Mouse (Mus musculus): ENCODE data around the gene Kmt2d. TPM values are rescaled to one million over a fixed set of nuclear protein-coding genes. Genes with fewer than 3 reads are reported as not detected.

Kmt2d gene
- 2.5 TPM for polyA plus RNA-seq (2014; fragmentation: Illumina TruSeq; extraction: RNeasy Lipid Tissue Mini Kit (QIAGEN cat#74804); ENCODE audit: low read depth, low replicate concordance)

DNA sequence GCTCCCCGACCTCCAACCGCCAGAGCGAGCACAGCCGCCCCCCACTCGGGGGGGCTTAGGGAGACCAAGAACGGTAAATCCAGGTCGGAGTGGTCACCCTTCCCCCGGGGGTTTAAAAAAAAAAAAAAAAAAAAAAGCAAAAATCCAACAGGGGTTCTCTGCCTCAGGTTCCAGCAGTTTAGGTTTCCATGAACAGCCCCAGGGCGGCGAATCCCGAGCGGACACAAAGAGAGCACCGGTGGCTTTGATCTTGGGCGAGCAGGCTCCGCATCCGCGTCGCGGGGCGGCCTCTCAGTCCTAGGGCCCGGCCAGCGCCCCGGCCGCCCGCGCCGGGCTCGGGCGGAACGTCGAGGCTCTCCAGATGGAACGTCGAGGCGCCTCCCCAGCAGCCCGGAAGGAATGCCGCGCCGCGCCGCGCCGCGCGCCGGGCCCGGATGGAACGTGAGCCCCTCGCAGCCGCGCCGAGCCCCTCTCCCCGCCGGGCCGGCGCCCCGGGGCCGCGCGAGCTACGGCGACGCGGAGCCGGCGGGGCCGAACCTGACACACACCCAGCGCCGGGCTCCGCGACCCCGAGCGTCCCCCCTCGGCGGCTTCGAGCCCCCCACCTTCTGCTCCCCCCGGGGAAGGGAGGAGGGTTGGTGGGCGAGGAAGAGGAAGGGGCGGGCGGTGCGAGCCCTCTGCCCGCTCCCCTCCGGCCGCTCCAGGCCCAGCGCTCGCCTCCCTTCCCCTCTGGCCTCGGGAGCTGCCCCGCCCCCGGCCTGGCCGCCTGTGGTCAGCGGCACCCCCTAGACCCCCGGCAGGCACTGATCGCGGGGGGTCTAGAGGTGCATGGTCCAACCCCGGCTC, at the start of gene Kmt2d:
Kmt2d (minus strand) TSS at position 135 of the 846 bp plus-strand sequence.

DNA sequence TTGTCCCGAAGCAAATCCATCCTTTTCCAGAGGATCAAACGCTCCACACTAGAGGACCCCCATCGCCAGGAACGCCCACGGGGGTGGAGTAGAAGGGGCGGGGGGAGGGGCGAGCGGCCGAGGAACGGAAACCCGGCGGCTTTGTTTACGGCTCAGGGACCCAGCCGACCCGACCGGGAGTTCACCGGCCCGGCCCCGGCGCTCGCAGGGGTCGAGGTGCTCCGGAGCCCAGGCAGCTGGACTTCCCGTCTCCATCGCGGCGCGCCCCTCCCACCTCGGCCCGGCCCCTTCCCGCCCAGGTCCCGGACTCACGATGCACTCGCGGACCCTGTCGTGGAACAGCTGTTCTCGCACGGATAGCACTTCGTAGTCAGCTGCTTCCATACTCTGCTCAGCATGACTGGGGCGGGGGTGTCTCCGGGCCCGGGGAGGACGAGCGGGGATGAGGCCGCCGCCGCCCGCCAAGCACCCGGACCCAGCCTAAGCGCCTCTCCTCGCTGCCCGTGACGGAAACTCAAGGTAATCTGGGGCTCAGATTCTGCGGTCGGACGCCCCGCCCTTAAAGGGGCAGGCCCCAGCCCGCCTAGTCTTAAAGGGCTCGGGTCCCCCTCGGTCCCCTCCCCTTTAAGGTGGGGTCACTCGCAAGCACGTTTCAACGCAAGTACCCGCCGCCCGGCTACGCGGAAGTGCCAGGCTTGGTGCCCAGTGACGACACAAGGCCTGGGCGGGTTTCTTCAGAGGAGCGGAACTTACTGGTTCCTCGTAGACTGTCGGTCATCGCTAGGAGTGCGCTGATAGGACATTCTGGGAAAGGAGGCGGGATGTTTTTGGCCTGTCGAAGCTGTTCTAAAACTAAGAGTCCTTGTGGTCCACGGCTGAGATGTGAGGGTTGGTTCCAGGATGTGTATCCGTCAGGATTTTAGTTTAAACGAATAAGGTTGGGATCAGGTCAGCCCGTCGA, 46.8 kb upstream of the Kmt2d start, which contains the start of gene Lmbr1l:
Lmbr1l (minus strand) TSS at position 694 of the 961 bp plus-strand sequence.

DNA sequence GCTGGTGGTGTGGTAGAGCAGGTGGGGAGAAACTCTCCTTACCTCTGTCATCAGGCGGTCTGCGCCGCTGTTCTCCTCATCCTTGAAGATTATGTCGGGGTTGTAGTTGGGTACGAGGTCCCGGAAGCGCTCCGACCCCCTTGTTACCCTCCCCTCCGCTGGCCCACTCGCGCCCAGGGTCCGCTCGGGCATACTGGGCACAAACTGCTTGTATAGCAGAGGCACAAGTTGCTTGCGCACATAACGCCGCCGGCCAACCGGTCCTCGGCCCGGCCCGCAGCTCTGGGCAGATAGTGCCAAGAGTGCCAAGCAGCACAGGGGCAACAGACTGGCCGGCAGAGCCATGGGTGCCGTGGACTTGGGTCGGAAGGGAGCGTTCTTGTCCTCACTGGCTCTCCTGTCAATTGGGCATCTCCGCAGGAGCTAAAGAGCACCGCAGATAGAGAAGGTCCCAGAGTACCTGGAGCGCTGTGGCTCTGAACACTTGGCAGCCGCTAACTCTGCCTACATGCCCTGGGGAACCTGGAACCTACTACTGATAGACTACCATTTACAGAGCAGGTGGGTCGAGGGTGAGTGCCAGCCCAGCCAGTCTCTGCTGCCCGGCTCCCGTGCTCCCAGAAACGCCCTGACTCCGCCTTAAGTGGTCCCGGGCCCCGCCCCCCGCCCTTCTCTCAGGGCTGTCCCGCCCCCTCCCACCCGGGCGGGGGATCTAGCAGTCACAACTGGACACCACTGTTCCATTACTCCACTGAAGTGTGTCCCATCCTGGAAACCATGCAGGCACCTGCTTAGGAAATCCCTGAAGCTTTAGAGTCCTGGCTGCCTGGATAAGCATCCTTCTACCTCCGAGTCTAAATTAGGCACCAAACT, 27.2 kb upstream of the Kmt2d start, which contains the start of gene Dhh:
Dhh (minus strand) TSS at position 613 of the 873 bp plus-strand sequence.

DNA sequence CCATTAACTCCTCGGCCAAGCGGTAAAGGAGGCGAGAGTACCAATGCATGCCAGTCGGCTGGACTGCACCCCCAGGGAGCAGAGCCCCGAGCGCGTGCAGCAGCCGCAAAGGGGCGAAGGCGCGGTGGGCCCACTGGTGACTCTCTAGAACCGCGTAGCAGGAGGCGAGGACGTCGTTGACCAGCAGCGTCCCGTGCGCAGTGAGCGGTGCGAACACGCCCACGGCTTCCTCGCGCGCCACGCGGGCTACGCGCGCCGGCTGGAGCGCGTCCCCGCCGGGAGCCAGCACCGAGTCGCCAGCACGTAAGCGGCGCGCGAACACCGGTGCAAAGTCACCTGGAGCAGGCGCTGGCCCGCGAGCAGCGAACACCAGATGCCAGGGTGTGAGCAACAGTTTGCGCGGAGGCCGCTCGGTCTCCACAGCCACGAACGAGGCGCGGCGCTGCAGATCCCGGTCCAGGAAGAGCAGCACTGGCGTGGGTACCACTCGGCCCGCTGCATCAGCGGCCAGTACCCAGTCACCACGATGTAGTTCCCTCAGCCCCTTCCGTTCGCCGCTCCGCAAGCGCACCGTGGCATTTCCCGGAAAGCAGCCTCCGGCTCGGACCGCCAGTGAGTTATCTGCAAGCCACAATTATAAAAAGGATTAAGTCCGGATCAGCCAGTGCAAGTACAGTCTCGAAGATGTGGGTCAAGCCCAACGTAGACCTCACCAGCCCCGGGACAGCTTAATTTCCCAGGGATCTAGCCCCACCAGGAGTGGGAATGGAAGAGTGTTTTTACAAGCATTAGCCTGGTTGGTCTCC, 23.1 kb upstream of the Kmt2d start, which contains the start of gene Rhebl1:
Rhebl1 (minus strand) TSS at position 601 of the 806 bp plus-strand sequence.

DNA sequence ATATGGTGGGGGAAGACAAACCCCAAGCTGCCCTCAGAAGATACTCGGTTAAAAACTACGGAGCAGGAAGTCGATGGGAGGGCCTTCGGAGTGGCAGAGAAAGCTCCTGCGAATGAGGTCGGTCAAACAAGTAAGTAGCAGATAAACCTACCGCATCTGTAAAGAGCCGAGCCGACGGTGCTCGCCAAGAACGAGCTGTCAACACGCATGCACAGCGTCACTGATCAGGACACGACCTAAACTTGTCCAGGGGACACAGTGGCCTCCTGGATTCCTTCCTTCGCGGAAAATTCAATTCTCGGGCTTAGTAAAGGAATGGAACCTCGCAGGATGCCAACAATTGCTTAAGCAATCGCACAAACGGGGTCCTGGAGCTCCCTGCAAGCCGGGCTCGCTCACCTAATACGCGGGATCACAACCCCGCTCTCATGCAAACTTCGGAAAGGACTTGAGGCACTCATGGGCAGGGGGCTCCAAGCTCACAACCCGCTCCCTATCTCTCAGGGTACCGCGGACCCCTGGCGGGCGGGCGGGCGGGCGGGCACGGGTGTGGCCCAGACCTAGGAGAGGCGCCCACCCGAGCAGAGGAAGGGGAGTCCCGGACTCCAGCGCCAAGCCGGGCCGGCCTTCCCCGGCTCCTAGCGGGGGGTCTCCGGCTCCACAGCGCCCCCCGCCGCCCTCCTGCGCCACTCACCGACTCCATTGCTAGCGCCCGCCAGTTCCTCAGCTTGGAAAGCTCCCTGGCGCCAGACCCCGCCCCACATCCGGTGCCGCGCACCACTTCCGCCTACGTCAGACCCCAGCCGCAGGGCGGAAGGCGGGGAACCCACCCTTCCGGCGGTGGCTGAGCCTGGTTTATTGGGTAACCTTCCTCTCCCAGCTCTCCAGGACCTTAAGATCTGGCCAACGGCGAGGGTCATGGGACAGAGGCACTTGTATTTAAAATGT, 40.0 kb downstream of the Kmt2d start, which contains the start of gene Prkag1:
Prkag1 (minus strand) TSS at position 786 of the 948 bp plus-strand sequence.

DNA sequence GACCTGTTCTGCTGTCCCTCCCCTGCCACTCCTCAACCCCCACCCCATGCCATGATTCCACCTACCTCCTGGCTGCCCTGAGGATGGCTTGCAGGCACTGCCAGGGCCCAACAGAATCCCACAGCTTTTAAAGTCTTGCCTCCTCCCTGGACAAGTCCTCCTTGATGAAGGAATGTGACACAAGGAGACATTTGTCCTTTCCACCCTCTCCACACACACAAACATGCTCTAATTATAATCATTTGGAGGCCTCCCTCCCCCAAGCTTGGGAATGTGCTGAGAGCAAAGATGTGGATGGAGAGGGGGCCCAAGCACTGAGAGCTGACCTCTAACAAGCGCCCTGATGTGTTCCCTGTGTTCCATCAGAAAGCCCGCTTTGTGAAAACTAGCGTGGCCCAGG, 61.6 kb downstream of the Kmt2d start, which contains the start of gene Ddn:
Ddn (minus strand) TSS at position 101 of the 400 bp plus-strand sequence.

DNA sequence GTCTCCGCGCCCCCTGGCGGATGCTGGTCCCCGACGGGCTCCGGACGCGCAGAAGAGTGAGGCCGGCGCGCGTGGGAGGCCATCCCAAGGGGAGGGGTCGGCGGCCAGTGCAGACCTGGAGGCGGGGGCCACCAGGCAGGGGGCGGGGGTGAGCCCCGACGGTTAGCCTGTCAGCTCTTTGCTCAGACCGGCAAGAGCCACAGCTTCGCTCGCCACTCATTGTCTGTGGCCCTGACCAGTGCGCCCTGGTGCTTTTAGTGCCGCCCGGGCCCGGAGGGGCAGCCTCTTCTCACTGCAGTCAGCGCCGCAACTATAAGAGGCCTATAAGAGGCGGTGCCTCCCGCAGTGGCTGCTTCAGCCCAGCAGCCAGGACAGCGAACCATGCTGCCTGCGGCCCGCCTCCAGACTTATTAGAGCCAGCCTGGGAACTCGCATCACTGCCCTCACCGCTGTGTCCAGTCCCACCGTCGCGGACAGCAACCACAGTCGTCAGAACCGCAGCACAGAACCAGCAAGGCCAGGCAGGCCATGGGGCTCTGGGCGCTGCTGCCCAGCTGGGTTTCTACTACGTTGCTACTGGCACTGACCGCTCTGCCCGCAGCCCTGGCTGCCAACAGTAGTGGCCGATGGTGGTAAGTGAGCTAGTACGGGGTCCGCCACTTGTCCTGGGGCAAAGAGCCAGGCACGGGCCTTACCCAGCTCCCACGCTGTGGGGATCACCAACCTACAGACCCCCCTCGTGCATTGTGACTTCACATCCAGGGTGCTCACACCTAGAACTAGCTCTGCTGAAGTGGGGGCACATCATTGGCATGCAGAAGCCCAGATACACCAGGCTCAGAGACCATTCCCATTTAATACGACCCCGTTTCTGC, 81.1 kb downstream of the Kmt2d start, which contains the start of gene Wnt1:
Wnt1 (plus strand) TSS at position 197 of the 875 bp plus-strand sequence.

Other genes with a start within 250 kb of the Kmt2d start
- not detected for gene Cacnb3, start 240.4 kb downstream of the Kmt2d start, polyA plus RNA-seq (2014; fragmentation: Illumina TruSeq; extraction: RNeasy Lipid Tissue Mini Kit (QIAGEN cat#74804); ENCODE audit: low read depth, low replicate concordance)
- gene Ddx23, start 208.3 kb downstream of the Kmt2d start, polyA plus RNA-seq (2014; fragmentation: Illumina TruSeq; extraction: RNeasy Lipid Tissue Mini Kit (QIAGEN cat#74804); ENCODE audit: low read depth, low replicate concordance), result 2.1 TPM
- not detected for gene Rnd1, start 193.7 kb downstream of the Kmt2d start, polyA plus RNA-seq (2014; fragmentation: Illumina TruSeq; extraction: RNeasy Lipid Tissue Mini Kit (QIAGEN cat#74804); ENCODE audit: low read depth, low replicate concordance)
- 127 TPM for gene Ccdc65, start 163.0 kb downstream of the Kmt2d start, polyA plus RNA-seq (2014; fragmentation: Illumina TruSeq; extraction: RNeasy Lipid Tissue Mini Kit (QIAGEN cat#74804); ENCODE audit: low read depth, low replicate concordance)
- gene Fkbp11, start 143.0 kb downstream of the Kmt2d start, polyA plus RNA-seq (2014; fragmentation: Illumina TruSeq; extraction: RNeasy Lipid Tissue Mini Kit (QIAGEN cat#74804); ENCODE audit: low read depth, low replicate concordance), result not detected
- gene Arf3, start 108.0 kb downstream of the Kmt2d start, polyA plus RNA-seq (2014; fragmentation: Illumina TruSeq; extraction: RNeasy Lipid Tissue Mini Kit (QIAGEN cat#74804); ENCODE audit: low read depth, low replicate concordance), result 19.6 TPM
- gene Wnt10b, start 93.1 kb downstream of the Kmt2d start, polyA plus RNA-seq (2014; fragmentation: Illumina TruSeq; extraction: RNeasy Lipid Tissue Mini Kit (QIAGEN cat#74804); ENCODE audit: low read depth, low replicate concordance), result 0.20 TPM
- not detected for gene Wnt1, start 81.3 kb downstream of the Kmt2d start, polyA plus RNA-seq (2014; fragmentation: Illumina TruSeq; extraction: RNeasy Lipid Tissue Mini Kit (QIAGEN cat#74804); ENCODE audit: low read depth, low replicate concordance)
- not detected for gene Ddn, start 61.7 kb downstream of the Kmt2d start, polyA plus RNA-seq (2014; fragmentation: Illumina TruSeq; extraction: RNeasy Lipid Tissue Mini Kit (QIAGEN cat#74804); ENCODE audit: low read depth, low replicate concordance)
- 17.5 TPM for gene Prkag1, start 39.7 kb downstream of the Kmt2d start, polyA plus RNA-seq (2014; fragmentation: Illumina TruSeq; extraction: RNeasy Lipid Tissue Mini Kit (QIAGEN cat#74804); ENCODE audit: low read depth, low replicate concordance)
- gene Rhebl1, start 23.3 kb upstream of the Kmt2d start, polyA plus RNA-seq (2014; fragmentation: Illumina TruSeq; extraction: RNeasy Lipid Tissue Mini Kit (QIAGEN cat#74804); ENCODE audit: low read depth, low replicate concordance), result 1.7 TPM
- gene Dhh, start 27.3 kb upstream of the Kmt2d start, polyA plus RNA-seq (2014; fragmentation: Illumina TruSeq; extraction: RNeasy Lipid Tissue Mini Kit (QIAGEN cat#74804); ENCODE audit: low read depth, low replicate concordance), result 4.0 TPM
- 27.2 TPM for gene Lmbr1l, start 47.0 kb upstream of the Kmt2d start, polyA plus RNA-seq (2014; fragmentation: Illumina TruSeq; extraction: RNeasy Lipid Tissue Mini Kit (QIAGEN cat#74804); ENCODE audit: low read depth, low replicate concordance)
- gene Tuba1b, start 63.4 kb upstream of the Kmt2d start, polyA plus RNA-seq (2014; fragmentation: Illumina TruSeq; extraction: RNeasy Lipid Tissue Mini Kit (QIAGEN cat#74804); ENCODE audit: low read depth, low replicate concordance), result 17.9 TPM
- not detected for gene Gm49450, start 82.3 kb upstream of the Kmt2d start, polyA plus RNA-seq (2014; fragmentation: Illumina TruSeq; extraction: RNeasy Lipid Tissue Mini Kit (QIAGEN cat#74804); ENCODE audit: low read depth, low replicate concordance)
- gene Tuba1a, start 82.5 kb upstream of the Kmt2d start, polyA plus RNA-seq (2014; fragmentation: Illumina TruSeq; extraction: RNeasy Lipid Tissue Mini Kit (QIAGEN cat#74804); ENCODE audit: low read depth, low replicate concordance), result 38.3 TPM
- gene Tuba1c, start 158.7 kb upstream of the Kmt2d start, polyA plus RNA-seq (2014; fragmentation: Illumina TruSeq; extraction: RNeasy Lipid Tissue Mini Kit (QIAGEN cat#74804); ENCODE audit: low read depth, low replicate concordance), result 7.9 TPM
- not detected for gene Prph, start 184.0 kb upstream of the Kmt2d start, polyA plus RNA-seq (2014; fragmentation: Illumina TruSeq; extraction: RNeasy Lipid Tissue Mini Kit (QIAGEN cat#74804); ENCODE audit: low read depth, low replicate concordance)
- 2.4 TPM for gene Troap, start 203.4 kb upstream of the Kmt2d start, polyA plus RNA-seq (2014; fragmentation: Illumina TruSeq; extraction: RNeasy Lipid Tissue Mini Kit (QIAGEN cat#74804); ENCODE audit: low read depth, low replicate concordance)
- gene C1ql4, start 216.6 kb upstream of the Kmt2d start, polyA plus RNA-seq (2014; fragmentation: Illumina TruSeq; extraction: RNeasy Lipid Tissue Mini Kit (QIAGEN cat#74804); ENCODE audit: low read depth, low replicate concordance), result not detected
- not detected for gene Dnajc22, start 222.0 kb upstream of the Kmt2d start, polyA plus RNA-seq (2014; fragmentation: Illumina TruSeq; extraction: RNeasy Lipid Tissue Mini Kit (QIAGEN cat#74804); ENCODE audit: low read depth, low replicate concordance)

Measured in testis, adult 10 weeks (tissue).